Mouse (Mus musculus) testis, adult 2 months (tissue): Measurements from ENCODE around the gene Tgfbr3. TPM values are rescaled to one million over a fixed set of nuclear protein-coding genes. Genes with fewer than 3 reads are reported as not detected.

Source experiments
- H3K27ac ChIP-seq: fragments of 200-500 bp; 2 replicates; pipeline ENCODE4 v1.5.1; 2012; ENCODE audit warnings: low read depth, low read length; ENCODE audit not compliant: control insufficient read depth, insufficient read depth
- H3K27me3 ChIP-seq: fragments of 200-500 bp; 2 replicates; pipeline ENCODE4 v1.6.1; 2012; ENCODE audit warnings: mild to moderate bottlenecking, low read length, moderate library complexity; ENCODE audit not compliant: control insufficient read depth, insufficient read depth
- H3K36me3 ChIP-seq: fragments of 200-500 bp; 2 replicates; pipeline ENCODE4 v1.6.1; 2012; ENCODE audit warnings: mild to moderate bottlenecking, low read length; ENCODE audit not compliant: control insufficient read depth, insufficient read depth
- H3K4me1 ChIP-seq: fragments of 200-500 bp; 2 replicates; pipeline ENCODE4 v1.6.1; 2012; ENCODE audit warnings: low read length; ENCODE audit not compliant: control insufficient read depth, insufficient read depth
- H3K4me3 ChIP-seq: fragments of 200-500 bp; 2 replicates; pipeline ENCODE4 v1.5.1; 2012; ENCODE audit warnings: low read depth, mild to moderate bottlenecking, low read length, moderate library complexity, mixed read lengths; ENCODE audit not compliant: control insufficient read depth
- CTCF ChIP-seq: fragments of 200-500 bp; IDR thresholded peaks from 2 replicates; pipeline ENCODE4 v1.5.1; 2012; ENCODE audit warnings: low read depth, mild to moderate bottlenecking, inconsistent platforms, low read length, moderate library complexity; ENCODE audit not compliant: control insufficient read depth, insufficient read depth, insufficient replicate concordance
- POLR2A ChIP-seq: fragments of 200-500 bp; IDR thresholded peaks from 2 replicates; pipeline ENCODE4 v1.6.1; 2012; ENCODE audit warnings: low read depth, mild to moderate bottlenecking, inconsistent platforms, low read length, moderate library complexity; ENCODE audit not compliant: control insufficient read depth
- polyA plus RNA-seq: library from polyadenylated mRNA; depleted of rRNA; stranded (reverse); fragments of >200 nt; gene quantifications from 2 replicates; pipeline ENCODE4 v1.2.3, GENCODE M21; 2012

Gene Tgfbr3
- polyA plus RNA-seq, 1 experiment: 8.4 TPM

- Histone ChIP-seq H3K4me1 (peaks cover 6% of the 10 kb centered on the region), H3K4me3 (no peak overlapping the region), H3K27ac (no peak overlapping the region), H3K27me3 (no peaks in the 10 kb centered on the region), H3K36me3 (no peaks in the 10 kb centered on the region)
- no peak for TF ChIP-seq CTCF
- no peak for TF ChIP-seq POLR2A
Observed at GRCm38 (mm10) chr5:107086166-107086565, 203.3 kb downstream of the Tgfbr3 start.

GRCm38 (mm10) chr5:107084431-107084830 is 205.0 kb downstream of the Tgfbr3 start:
- no peak for TF ChIP-seq CTCF
- no peak for TF ChIP-seq POLR2A
- Histone ChIP-seq H3K36me3 (no peaks in the 10 kb centered on the region), H3K27me3 (no peaks in the 10 kb centered on the region), H3K4me3 (no peak overlapping the region), H3K4me1 (peaks cover 7% of the 10 kb centered on the region), H3K27ac (no peak overlapping the region)

GRCm38 (mm10) chr5:107082011-107082410 is 207.4 kb downstream of the Tgfbr3 start:
- no peak overlapping the region for H3K4me3 ChIP-seq
- TF ChIP-seq CTCF: no peak
- TF ChIP-seq POLR2A: no peak
- H3K27ac ChIP-seq: no peak overlapping the region
- no peaks in the 10 kb centered on the region for H3K27me3 ChIP-seq
- peaks cover 3% of the 10 kb centered on the region for H3K4me1 ChIP-seq
- H3K36me3 ChIP-seq: no peaks in the 10 kb centered on the region

- H3K27ac ChIP-seq: no peak overlapping the region
- H3K27me3 ChIP-seq: no peaks in the 10 kb centered on the region
- TF ChIP-seq POLR2A (no peak), CTCF (no peak)
- no peak overlapping the region for H3K4me3 ChIP-seq
- no peaks in the 10 kb centered on the region for H3K36me3 ChIP-seq
- H3K4me1 ChIP-seq: peaks cover 3% of the 10 kb centered on the region
Observed at GRCm38 (mm10) chr5:107080986-107081624, 208.3 kb downstream of the Tgfbr3 start.

GRCm38 (mm10) chr5:107079920-107080319 is 209.5 kb downstream of the Tgfbr3 start:
- H3K4me3 ChIP-seq: no peak overlapping the region
- H3K4me1 ChIP-seq: peaks cover 7% of the 10 kb centered on the region
- no peak overlapping the region for H3K27ac ChIP-seq
- H3K36me3 ChIP-seq: no peaks in the 10 kb centered on the region
- H3K27me3 ChIP-seq: no peaks in the 10 kb centered on the region
- TF ChIP-seq CTCF (no peak), POLR2A (no peak)

GRCm38 (mm10) chr5:107079146-107079638 is 210.2 kb downstream of the Tgfbr3 start:
- Histone ChIP-seq H3K27me3 (no peaks in the 10 kb centered on the region), H3K4me3 (no peak overlapping the region), H3K4me1 (peaks cover 7% of the 10 kb centered on the region), H3K36me3 (no peaks in the 10 kb centered on the region), H3K27ac (peak overlapping the region; percentile 55; the same call in 1 of the 2 replicates)
- TF ChIP-seq CTCF (no peak), POLR2A (no peak)

GRCm38 (mm10) chr5:107078361-107078760 is 211.1 kb downstream of the Tgfbr3 start:
- no peaks in the 10 kb centered on the region for H3K36me3 ChIP-seq
- H3K27me3 ChIP-seq: no peaks in the 10 kb centered on the region
- H3K27ac ChIP-seq: peak overlapping the region; percentile 57
- TF ChIP-seq CTCF (no peak), POLR2A (no peak)
- peaks cover 7% of the 10 kb centered on the region for H3K4me1 ChIP-seq
- no peak overlapping the region for H3K4me3 ChIP-seq
